Mouse (Mus musculus): ENCODE data around the gene Fxyd5.

Fxyd5 gene

GRCm38 (mm10) chr7:31063074-31063560 is 20.8 kb upstream of the Fxyd5 start:
- in situ Hi-C loops (cut with MboI) = no loop called here

GRCm38 (mm10) chr7:31060621-31061010 is 18.3 kb upstream of the Fxyd5 start:
- in situ Hi-C loops (cut with MboI) = no loop called here

GRCm38 (mm10) chr7:31059919-31060620 is 17.8 kb upstream of the Fxyd5 start:
- in situ Hi-C loops (cut with MboI) = loop anchor here (5.0 kb wide), 1 partner anchor 37 kb away; no protein-coding TSS in a partner anchor

GRCm38 (mm10) chr7:31059108-31059507 is 16.8 kb upstream of the Fxyd5 start, which contains the start of gene Lgi4:
Lgi4 (plus strand) TSS chr7:31059342.
- in situ Hi-C loops (cut with MboI) = loop anchor here (5.0 kb wide), 1 partner anchor 38 kb away; no protein-coding TSS in a partner anchor

DNA sequence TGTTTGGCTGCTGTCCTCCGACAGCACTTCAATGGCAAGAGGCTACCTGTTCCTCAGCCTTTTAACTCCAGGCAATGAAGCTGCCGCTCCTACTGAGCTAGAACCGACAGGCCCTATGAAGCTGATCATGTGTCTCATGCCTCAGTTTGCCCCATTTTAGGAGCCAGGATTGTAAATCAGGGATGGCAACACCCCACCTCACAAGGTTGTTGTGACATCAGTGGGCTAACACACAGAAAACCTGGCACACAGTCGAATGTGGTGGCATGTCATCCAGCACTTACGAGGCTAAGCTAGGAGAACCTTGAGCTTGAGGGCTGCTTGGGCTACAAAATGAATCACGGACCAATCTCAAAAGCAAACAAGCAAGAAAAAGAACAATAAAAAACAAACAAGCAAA is 15.9 kb upstream of the Fxyd5 start:
- in situ Hi-C loops (cut with MboI) = loop anchor here (5.0 kb wide), 1 partner anchor 39 kb away; no protein-coding TSS in a partner anchor

DNA sequence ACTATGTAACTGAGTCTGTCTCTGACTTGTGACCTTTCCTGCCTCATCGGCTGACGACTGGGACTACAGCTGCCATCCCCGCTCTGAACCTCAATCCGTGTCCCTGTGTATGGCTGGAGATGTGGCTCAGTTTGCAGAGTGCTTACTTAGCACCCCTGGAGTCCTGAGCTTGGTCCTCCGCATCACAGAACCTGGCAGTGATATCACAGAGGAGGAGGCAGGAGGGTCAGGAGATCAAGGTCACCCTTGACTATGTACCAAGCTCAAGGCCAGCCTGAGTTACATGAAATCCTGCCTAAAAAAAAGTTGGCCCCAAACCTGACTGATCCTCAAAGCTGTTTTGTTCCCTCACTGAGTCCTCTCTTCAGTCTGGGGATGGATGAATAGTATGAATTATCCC is 15.4 kb upstream of the Fxyd5 start:
- in situ Hi-C loops (cut with MboI) = loop anchor here (5.0 kb wide), 1 partner anchor 40 kb away; no protein-coding TSS in a partner anchor

DNA sequence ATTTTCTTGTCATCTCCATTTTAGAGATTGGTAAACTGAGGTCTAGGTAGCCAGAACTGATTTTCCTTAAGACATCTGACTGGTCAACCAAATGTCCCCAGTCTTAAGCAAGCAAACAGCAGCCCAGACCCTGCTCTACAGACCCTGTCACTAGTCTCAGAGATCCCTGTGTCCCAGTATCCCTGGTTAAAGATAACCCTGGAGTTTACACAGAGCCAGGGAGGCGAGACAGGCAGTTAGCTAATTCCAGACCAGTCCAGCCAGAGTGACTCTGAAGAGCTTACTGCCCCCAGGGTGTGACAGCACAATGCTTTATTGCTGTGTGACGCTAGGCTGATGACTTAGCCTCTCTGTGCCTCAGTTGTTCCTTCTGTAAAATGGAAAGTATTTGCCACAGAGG is 14.8 kb upstream of the Fxyd5 start, which contains the start of gene Fxyd1:
TSS of gene Fxyd1 (minus strand) at position 129 of the 400 bp plus-strand sequence.
- in situ Hi-C loops (cut with MboI) = loop anchor here (5.0 kb wide), 1 partner anchor 40 kb away; no protein-coding TSS in a partner anchor

- in situ Hi-C loops (cut with MboI) = loop anchor here (5.0 kb wide), 1 partner anchor 41 kb away; no protein-coding TSS in a partner anchor
Observed at GRCm38 (mm10) chr7:31056448-31056847, 14.2 kb upstream of the Fxyd5 start.

GRCm38 (mm10) chr7:31055883-31056282 is 13.6 kb upstream of the Fxyd5 start:
- in situ Hi-C loops (cut with MboI) = loop anchor here (5.0 kb wide), 1 partner anchor 41 kb away; no protein-coding TSS in a partner anchor

- in situ Hi-C loops (cut with MboI) = loop anchor here (5.0 kb wide), 1 partner anchor 42 kb away; no protein-coding TSS in a partner anchor
Observed at GRCm38 (mm10) chr7:31055354-31055824, 13.1 kb upstream of the Fxyd5 start.

GRCm38 (mm10) chr7:31054661-31055320 is 12.5 kb upstream of the Fxyd5 start:
- in situ Hi-C loops (cut with MboI) = loop anchor here (5.0 kb wide), 1 partner anchor 43 kb away; no protein-coding TSS in a partner anchor

DNA sequence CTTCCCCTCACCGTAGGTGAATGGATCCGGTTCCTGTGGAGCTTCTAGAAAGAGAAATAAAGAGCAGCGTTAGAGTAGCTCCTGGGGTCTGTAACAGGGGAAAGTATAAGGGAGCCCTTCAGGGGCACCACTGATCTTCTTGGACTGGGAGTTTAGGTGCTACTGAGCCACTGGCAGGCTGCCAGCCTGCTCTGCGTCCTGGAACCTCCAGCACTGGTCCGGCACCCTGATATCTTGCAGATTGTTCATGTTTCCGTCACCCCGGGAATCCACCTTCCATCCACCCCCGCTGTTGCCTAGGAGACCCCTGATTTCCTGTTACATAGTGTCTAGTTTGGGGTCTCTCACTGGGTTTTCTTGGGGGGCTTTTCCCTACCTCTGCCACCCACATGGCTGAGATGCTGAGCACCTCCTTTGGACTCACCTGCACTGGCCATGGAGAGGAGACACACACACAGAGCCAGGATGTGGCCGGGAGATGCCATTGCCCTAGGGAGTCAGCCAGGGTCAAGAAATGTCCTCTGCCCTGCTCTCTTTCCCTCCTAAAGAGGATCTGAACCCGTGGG is 11.7 kb upstream of the Fxyd5 start:
- in situ Hi-C loops (cut with MboI) = no loop called here

- in situ Hi-C loops (cut with MboI) = no loop called here
Observed at GRCm38 (mm10) chr7:31052636-31053434, 10.6 kb upstream of the Fxyd5 start.

DNA sequence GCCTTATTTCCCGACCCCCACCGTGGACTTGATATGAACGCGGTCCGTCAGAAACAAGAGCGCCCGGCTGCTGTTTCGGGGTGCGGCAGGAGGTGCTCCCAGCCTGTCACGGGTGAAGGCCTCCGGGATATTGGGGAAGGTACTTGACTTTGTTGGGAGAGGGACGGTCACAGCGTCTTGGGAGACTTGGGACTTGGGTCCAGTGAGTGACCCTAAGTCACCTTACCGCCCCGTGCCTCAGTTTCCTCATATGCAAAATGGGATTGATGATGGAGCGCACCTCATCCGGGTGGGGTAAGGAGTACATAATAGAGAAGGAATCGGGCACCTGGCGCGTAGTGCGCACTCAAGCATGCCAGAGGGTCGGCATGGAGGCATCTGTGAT is 10.0 kb upstream of the Fxyd5 start:
- in situ Hi-C loops (cut with MboI) = no loop called here

GRCm38 (mm10) chr7:31051321-31052021 is 9.2 kb upstream of the Fxyd5 start, which contains the start of gene Fxyd7:
Fxyd7 (minus strand) TSS chr7:31051467.
- in situ Hi-C loops (cut with MboI) = no loop called here

- in situ Hi-C loops (cut with MboI) = no loop called here
Observed at GRCm38 (mm10) chr7:31050921-31051320, 8.6 kb upstream of the Fxyd5 start.

GRCm38 (mm10) chr7:31050487-31050886 is 8.2 kb upstream of the Fxyd5 start:
- in situ Hi-C loops (cut with MboI) = no loop called here

GRCm38 (mm10) chr7:31049846-31050281 is 7.6 kb upstream of the Fxyd5 start:
- in situ Hi-C loops (cut with MboI) = no loop called here

GRCm38 (mm10) chr7:31049135-31049845 is 7.0 kb upstream of the Fxyd5 start:
- in situ Hi-C loops (cut with MboI) = no loop called here
